Mouse (Mus musculus) cortical plate, adult 2 months (tissue): Measurements from ENCODE around the gene Lpxn.

Experiments
- CTCF ChIP-seq: fragments of 200-500 bp; IDR thresholded peaks from 2 replicates; pipeline ENCODE4 v1.5.1; 2011; ENCODE audit warnings: mild to moderate bottlenecking, control low read depth, low read length; ENCODE audit not compliant: insufficient read depth; ENCODE audit errors: extremely low read depth
- POLR2A ChIP-seq: fragments of 200-500 bp; IDR thresholded peaks from 2 replicates; pipeline ENCODE4 v1.6.1; 2011; ENCODE audit warnings: mild to moderate bottlenecking, low read length, control low read depth; ENCODE audit not compliant: insufficient read depth; ENCODE audit errors: extremely low read depth

- TF ChIP-seq POLR2A (no peak), CTCF (no peak)
Measured at GRCm38 (mm10) chr19:12802830-12803229, 6.8 kb downstream of the Lpxn start.
